Mouse (Mus musculus) MEL (cell line): ENCODE measurements around the gene Gdf3. TPM values are rescaled to one million over a fixed set of nuclear protein-coding genes. Genes with fewer than 3 reads are reported as not detected.
"Not testable (repeated sequence)": the region's sequence is repeated elsewhere in the genome, so short reads cannot be mapped to it uniquely, and the experiment has no call there.

Experiments
- DNase-seq: peaks from one replicate; pipeline ENCODE4 v3.0.0; 2011; ENCODE audit warnings: low read depth, low spot score
- H3K27ac ChIP-seq: 2 replicates; pipeline ENCODE4 v1.5.1; 2012; ENCODE audit warnings: low read depth, mild to moderate bottlenecking, control low read depth, low read length, moderate library complexity; ENCODE audit not compliant: control insufficient read depth
- H3K27me3 ChIP-seq, 2 experiments: fragments of 150-350 bp in 1 of 2; sonication (generic) in 1 of 2; 2 replicates each; pipeline ENCODE4 v1.6.1; 2012; ENCODE audit warnings: low read length in 2 of 2, mild to moderate bottlenecking in 2 of 2, improper control_type of control experiment in 1 of 2, moderate library complexity in 1 of 2; ENCODE audit not compliant: insufficient read depth in 2 of 2, control insufficient read depth in 1 of 2
- H3K36me3 ChIP-seq, 2 experiments: 2 replicates each; pipeline ENCODE4 v1.6.1; 2012 to 2014; ENCODE audit warnings: low read length in 2 of 2, improper control_type of control experiment in 1 of 2, inconsistent platforms in 1 of 2, mild to moderate bottlenecking in 1 of 2; ENCODE audit not compliant: insufficient read depth in 2 of 2, control insufficient read depth in 1 of 2
- H3K4me1 ChIP-seq, 2 experiments: fragments of 150-350 bp in 1 of 2; sonication (generic) in 1 of 2; 2 replicates each; pipeline ENCODE4 v1.6.1; 2012; ENCODE audit warnings: low read length in 2 of 2, improper control_type of control experiment in 1 of 2, mild to moderate bottlenecking in 1 of 2; ENCODE audit not compliant: insufficient read depth in 2 of 2, control insufficient read depth in 1 of 2
- H3K4me3 ChIP-seq, 2 experiments: fragments of 150-350 bp in 1 of 2; sonication (generic) in 1 of 2; 2 replicates each; pipeline ENCODE4 v1.5.1; 2012; ENCODE audit warnings: low read depth in 2 of 2, low read length in 2 of 2, mild to moderate bottlenecking in 2 of 2, moderate library complexity in 2 of 2, control low read depth in 1 of 2, improper control_type of control experiment in 1 of 2; ENCODE audit not compliant: control insufficient read depth in 1 of 2, insufficient read depth in 1 of 2
- H3K79me2 ChIP-seq: 2 replicates; pipeline ENCODE4 v1.6.1; 2012; ENCODE audit warnings: mild to moderate bottlenecking, low read length, moderate library complexity; ENCODE audit not compliant: control insufficient read depth, poor library complexity, insufficient read depth
- H3K9ac ChIP-seq: 2 replicates; pipeline ENCODE4 v1.6.1; 2012; ENCODE audit warnings: low read depth, mild to moderate bottlenecking, control low read depth, low read length, moderate library complexity; ENCODE audit not compliant: control insufficient read depth, poor library complexity, severe bottlenecking
- H3K9me3 ChIP-seq: fragments of 150-350 bp; sonication (generic); replicated peaks from 2 replicates; pipeline ENCODE4 v1.6.1; 2012; ENCODE audit warnings: mild to moderate bottlenecking, low read length, improper control_type of control experiment, moderate library complexity; ENCODE audit not compliant: insufficient read depth
- ELF1 ChIP-seq: IDR thresholded peaks from 2 replicates; pipeline ENCODE4 v1.6.1; 2014; ENCODE audit warnings: low read depth, mild to moderate bottlenecking, inconsistent platforms, low read length, improper control_type of control experiment, moderate library complexity
- EP300 ChIP-seq, 2 experiments: IDR thresholded peaks; 2 replicates each; pipeline ENCODE4 v1.6.1; 2011; ENCODE audit warnings: improper control_type of control experiment in 2 of 2, low read length in 2 of 2, low read depth in 1 of 2, mild to moderate bottlenecking in 1 of 2
- ETS1 ChIP-seq: IDR thresholded peaks from 2 replicates; pipeline ENCODE4 v1.6.1; 2012; ENCODE audit warnings: low read depth, mild to moderate bottlenecking, inconsistent platforms, low read length, improper control_type of control experiment, moderate library complexity
- GATA1 ChIP-seq: IDR thresholded peaks from 2 replicates; pipeline ENCODE4 v1.6.1; 2011; ENCODE audit warnings: low read depth, low read length, improper control_type of control experiment
- HCFC1 ChIP-seq: IDR thresholded peaks from 2 replicates; pipeline ENCODE4 v1.6.1; 2012; ENCODE audit warnings: low read depth, mild to moderate bottlenecking, inconsistent platforms, low read length, improper control_type of control experiment, moderate library complexity
- MAFK ChIP-seq: IDR thresholded peaks from 2 replicates; pipeline ENCODE4 v1.6.1; 2011; ENCODE audit warnings: low read depth, mild to moderate bottlenecking, low read length, improper control_type of control experiment, borderline replicate concordance
- MAZ ChIP-seq: IDR thresholded peaks from 2 replicates; pipeline ENCODE4 v1.6.1; 2012; ENCODE audit warnings: low read depth, mild to moderate bottlenecking, inconsistent platforms, low read length, improper control_type of control experiment
- MYC ChIP-seq: IDR thresholded peaks from 2 replicates; pipeline ENCODE4 v1.6.1; 2011; ENCODE audit warnings: low read depth, mild to moderate bottlenecking, low read length, improper control_type of control experiment, moderate library complexity
- NRF1 ChIP-seq: IDR thresholded peaks from 2 replicates; pipeline ENCODE4 v1.6.1; 2014; ENCODE audit warnings: low read depth, mild to moderate bottlenecking, inconsistent platforms, low read length, improper control_type of control experiment, moderate library complexity; ENCODE audit not compliant: poor library complexity, insufficient read depth, severe bottlenecking
- POLR2A ChIP-seq, 2 experiments: IDR thresholded peaks; 2 replicates each; pipeline ENCODE4 v1.6.1; 2011 to 2012; ENCODE audit warnings: low read length in 2 of 2, mild to moderate bottlenecking in 2 of 2, control low read depth in 1 of 2, improper control_type of control experiment in 1 of 2, low read depth in 1 of 2, moderate library complexity in 1 of 2; ENCODE audit not compliant: control insufficient read depth in 1 of 2, insufficient read depth in 1 of 2, poor library complexity in 1 of 2
- POLR2AphosphoS5 ChIP-seq: IDR thresholded peaks from 2 replicates; pipeline ENCODE4 v1.6.1; 2012; ENCODE audit warnings: low read depth, borderline replicate concordance, mild to moderate bottlenecking, inconsistent platforms, low read length, moderate library complexity, mixed read lengths
- RAD21 ChIP-seq: IDR thresholded peaks from 2 replicates; pipeline ENCODE4 v1.6.1; 2011; ENCODE audit warnings: mild to moderate bottlenecking, low read depth, low read length, improper control_type of control experiment
- RCOR1 ChIP-seq: IDR thresholded peaks from 2 replicates; pipeline ENCODE4 v1.6.1; 2012; ENCODE audit warnings: low read depth, mild to moderate bottlenecking, inconsistent platforms, low read length, improper control_type of control experiment
- SIN3A ChIP-seq: IDR thresholded peaks from 2 replicates; pipeline ENCODE4 v1.6.1; 2012; ENCODE audit warnings: low read length, improper control_type of control experiment, inconsistent platforms
- SMC3 ChIP-seq: IDR thresholded peaks from 2 replicates; pipeline ENCODE4 v1.6.1; 2011; ENCODE audit warnings: low read depth, low read length, improper control_type of control experiment
- TAL1 ChIP-seq: IDR thresholded peaks from 2 replicates; pipeline ENCODE4 v1.6.1; 2012; ENCODE audit warnings: mild to moderate bottlenecking, inconsistent platforms, low read length, moderate library complexity, mixed read lengths
- TCF12 ChIP-seq: IDR thresholded peaks from 2 replicates; pipeline ENCODE4 v1.6.1; 2014; ENCODE audit warnings: low read depth, mild to moderate bottlenecking, inconsistent platforms, low read length, improper control_type of control experiment, moderate library complexity
- USF1 ChIP-seq: IDR thresholded peaks from 2 replicates; pipeline ENCODE4 v1.6.1; 2014; ENCODE audit warnings: low read depth, mild to moderate bottlenecking, inconsistent platforms, low read length, improper control_type of control experiment, moderate library complexity
- USF2 ChIP-seq, 2 experiments: IDR thresholded peaks; 2 replicates each; pipeline ENCODE4 v1.6.1; 2011 to 2012; ENCODE audit warnings: improper control_type of control experiment in 2 of 2, low read length in 2 of 2, borderline replicate concordance in 1 of 2, inconsistent platforms in 1 of 2, low read depth in 1 of 2, mild to moderate bottlenecking in 1 of 2; ENCODE audit not compliant: insufficient read depth in 1 of 2
- ZC3H11A ChIP-seq: IDR thresholded peaks from 2 replicates; pipeline ENCODE4 v1.6.1; 2012; ENCODE audit warnings: low read depth, mild to moderate bottlenecking, inconsistent platforms, low read length, improper control_type of control experiment
- ZKSCAN1 ChIP-seq: IDR thresholded peaks from 2 replicates; pipeline ENCODE4 v1.6.1; 2012; ENCODE audit warnings: low read depth, mild to moderate bottlenecking, inconsistent platforms, low read length, improper control_type of control experiment, moderate library complexity
- polyA plus RNA-seq, 2 experiments: library from polyadenylated mRNA; stranded (reverse) in 1 of 2; unstranded in 1 of 2; fragments of >175 nt in 1 of 2; fragments of >200 nt in 1 of 2; gene quantifications; 2 replicates each; pipeline versions ENCODE4 v1.2.1 to v1.2.4; 2012; ENCODE audit warnings: low replicate concordance in 2 of 2, low read depth in 1 of 2; ENCODE audit not compliant: insufficient read length in 2 of 2, insufficient read depth in 1 of 2, missing spikeins in 1 of 2
- total RNA-seq: library from RNA; depleted of rRNA; stranded (reverse); fragments of 300-350 nt; gene quantifications from 2 replicates; pipeline ENCODE4 v1.2.3, GENCODE M21; 2012

Gene Gdf3
- total and polyA plus RNA-seq, 3 experiments, result 42.8 to 50.2 TPM; not detected in 1

- Histone ChIP-seq H3K36me3 (peaks cover 0 to 29% of the 10 kb centered on the region in 2 experiments; a peak in 2 of 4 replicates), H3K27ac (peak overlapping the region; percentile 29; the same call in 1 of the 2 replicates), H3K4me1 (peaks cover 30 to 34% of the 10 kb centered on the region in 2 experiments)
- H3K9me3 ChIP-seq, H3K4me3 ChIP-seq, H3K27me3 ChIP-seq, H3K79me2 ChIP-seq, H3K9ac ChIP-seq: not testable (repeated sequence)
- DNase-seq, result peak; percentile 27
- TF ChIP-seq TAL1 (peak; percentile 52), TCF12 (peak; percentile 87), EP300 (IDR thresholded peaks at IDR 0.05; ENCODE audit: low read depth in 1 of 2, low read length in 2 of 2) (peak; percentile 63 to 72), SIN3A (0 out of 2 replicates have a peak, but pooled peaks have one; percentile 8), ETS1 (0 out of 2 replicates have a peak, but pooled peaks have one; percentile 39), GATA1 (peak; percentile 48; the same call in 1 of the 2 replicates)
Measured at GRCm38 (mm10) chr6:122575037-122575436, 34.9 kb downstream of the Gdf3 start.

DNA sequence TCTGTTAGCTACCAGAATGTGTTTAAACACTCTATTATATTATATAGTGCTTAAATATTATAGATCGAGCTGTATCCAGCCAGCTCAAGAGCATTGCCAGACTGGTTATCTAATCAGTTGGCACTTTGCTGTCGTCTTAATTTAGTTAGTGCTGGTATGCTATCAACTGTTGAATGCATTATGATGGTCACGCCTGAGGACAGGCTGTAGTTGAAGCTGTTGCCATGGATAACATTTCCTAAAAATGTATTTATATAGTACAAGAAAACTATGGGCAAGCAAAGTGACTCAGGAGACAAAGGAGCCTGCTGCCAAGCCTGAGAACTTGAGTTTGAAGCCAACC is 38.3 kb downstream of the Gdf3 start:
- H3K4me3 ChIP-seq, result peak overlapping the region in 1 of 2 experiments; percentile 13; a peak in 1 of 4 replicates
- peak overlapping the region; percentile 8 for H3K9ac ChIP-seq
- peaks cover 0 to 30% of the 10 kb centered on the region in 2 experiments; a peak in 2 of 4 replicates for H3K36me3 ChIP-seq
- H3K4me1 ChIP-seq, result peaks cover 27 to 34% of the 10 kb centered on the region in 2 experiments
- no peaks in the 10 kb centered on the region for H3K9me3 ChIP-seq
- TF ChIP-seq TCF12 (0 out of 2 replicates have a peak, but pooled peaks have one; percentile 25), MAFK (no peak), GATA1 (peak; percentile 52), EP300 (IDR thresholded peaks at IDR 0.05; ENCODE audit: low read depth in 1 of 2, low read length in 2 of 2) (peak in 1 of 2 experiments; percentile 51; a peak in 1 of 4 replicates), ETS1 (peak; percentile 44), POLR2AphosphoS5 (no peak)
- peak overlapping the region; percentile 69 for H3K27ac ChIP-seq
- DNase-seq, result peak; percentile 23
- no peaks in the 10 kb centered on the region for H3K27me3 ChIP-seq
- no peaks in the 10 kb centered on the region for H3K79me2 ChIP-seq

- peak overlapping the region; percentile 10 to 13; a peak in 3 of 4 replicates for H3K4me3 ChIP-seq
- peak; percentile 80 for DNase-seq
- H3K9ac ChIP-seq, result peak overlapping the region; percentile 8
- no peaks in the 10 kb centered on the region for H3K79me2 ChIP-seq
- peaks cover 21 to 28% of the 10 kb centered on the region in 2 experiments for H3K4me1 ChIP-seq
- peaks cover 0 to 25% of the 10 kb centered on the region in 2 experiments; a peak in 2 of 4 replicates for H3K36me3 ChIP-seq
- H3K27ac ChIP-seq, result peak overlapping the region; percentile 69
- no peaks in the 10 kb centered on the region for H3K9me3 ChIP-seq
- no peaks in the 10 kb centered on the region for H3K27me3 ChIP-seq
- TF ChIP-seq ZKSCAN1, result no peak
- TF ChIP-seq ZC3H11A, result no peak
- no peak for TF ChIP-seq NRF1
- TF ChIP-seq RCOR1, result 0 out of 2 replicates have a peak, but pooled peaks have one; percentile 7
- no peak for TF ChIP-seq USF2 (IDR thresholded peaks at IDR 0.05; ENCODE audit: borderline replicate concordance in 1 of 2, insufficient read depth in 1 of 2, low read depth in 1 of 2, low read length in 2 of 2)
- peak; percentile 20; the same call in 1 of the 2 replicates for TF ChIP-seq SIN3A
- TF ChIP-seq POLR2A (IDR thresholded peaks at IDR 0.05; ENCODE audit: control insufficient read depth in 1 of 2, insufficient read depth in 1 of 2, low read depth in 1 of 2, low read length in 2 of 2, poor library complexity in 1 of 2), result no peak
- peak; percentile 81 to 84 for TF ChIP-seq EP300 (IDR thresholded peaks at IDR 0.05; ENCODE audit: low read depth in 1 of 2, low read length in 2 of 2)
- no peak for TF ChIP-seq MYC
- TF ChIP-seq MAZ, result no peak
- no peak for TF ChIP-seq SMC3
- TF ChIP-seq GATA1, result peak; percentile 72
- TF ChIP-seq USF1, result no peak
- no peak for TF ChIP-seq ELF1
- no peak for TF ChIP-seq RAD21
- TF ChIP-seq HCFC1, result no peak
- TF ChIP-seq POLR2AphosphoS5, result no peak
Measured at GRCm38 (mm10) chr6:122570695-122571616, 38.9 kb downstream of the Gdf3 start.
